In the genomic region with DNA sequence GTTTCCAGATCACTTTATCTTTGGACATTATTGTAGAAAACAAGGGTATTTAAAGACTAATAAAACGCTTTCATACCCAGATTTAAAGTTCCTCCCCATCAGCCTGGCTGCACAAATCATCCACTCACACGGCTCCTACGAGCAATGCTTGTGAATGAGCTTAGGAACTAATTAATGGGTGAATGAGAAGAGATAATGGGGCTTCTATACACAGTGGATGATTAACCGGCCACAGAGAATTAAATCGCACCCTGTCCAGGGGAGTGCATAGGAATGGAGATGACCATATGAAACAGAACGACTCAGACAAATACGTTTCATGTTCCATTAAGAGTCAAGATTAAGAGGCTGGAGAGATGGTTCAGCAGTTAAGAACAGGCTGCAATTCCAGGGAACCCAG, we compare ENCODE assay signal across 25 mouse cellular contexts.
DNase-seq lines count a peak whose midpoint lies in the region; ATAC-seq and TF ChIP-seq lines count a peak whose summit lies in the region.
"Had no signal": no experiment of that assay in that cellular context is flagged by ENCODE, and none has a peak within 500 bp of the region (broad histone marks: within the 10 kb centered on the region; RNA-seq: fewer than 3 reads in every experiment).

No protein-coding gene starts in this region.

- no peak overlapping the region for H3K4me2 ChIP-seq in forebrain, embryonic 12.5 days
- no peak overlapping the region for H3K4me2 ChIP-seq in forebrain, postnatal 0 days (ENCODE audit: low read depth)
- H3K4me2 ChIP-seq in forebrain, embryonic 13.5 days, result no peak overlapping the region
- no peak overlapping the region for H3K4me2 ChIP-seq in forebrain, embryonic 16.5 days (ENCODE audit: low read length)
- H3K4me2 ChIP-seq: heart, embryonic 12.5 days; heart, embryonic 15.5 days; hindbrain, embryonic 15.5 days had no signal

- H3K27me3 ChIP-seq in forebrain, embryonic 12.5 days, result no peaks in the 10 kb centered on the region
- no peaks in the 10 kb centered on the region for H3K27me3 ChIP-seq in forebrain, postnatal 0 days (ENCODE audit: insufficient read depth, low read length)
- H3K27me3 ChIP-seq in forebrain, embryonic 13.5 days, result no peaks in the 10 kb centered on the region
- H3K27me3 ChIP-seq in forebrain, embryonic 16.5 days (replicated peaks; ENCODE audit: control insufficient read depth, insufficient read depth, low read length), result no peaks in the 10 kb centered on the region
- H3K27me3 ChIP-seq: CH12.LX; heart, embryonic 12.5 days; heart, embryonic 15.5 days; hindbrain, embryonic 15.5 days had no signal

- ATAC-seq in forebrain, embryonic 12.5 days (ENCODE audit: low FRiP score), result peak; percentile 58; the same call in 1 of the 2 replicates
- no peak for ATAC-seq in forebrain, postnatal 0 days
- ATAC-seq in forebrain, embryonic 13.5 days, result peak; percentile 44; the same call in 1 of the 2 replicates
- ATAC-seq in forebrain, embryonic 16.5 days, result 0 out of 2 replicates have a peak, but pooled peaks have one; percentile 47
- ATAC-seq: intestine, postnatal 0 days had no signal

- no peak overlapping the region for H3K4me3 ChIP-seq in forebrain, embryonic 12.5 days (replicated peaks)
- no peak overlapping the region for H3K4me3 ChIP-seq in forebrain, postnatal 0 days (ENCODE audit: low read depth, low read length)
- H3K4me3 ChIP-seq in forebrain, embryonic 13.5 days, result no peak overlapping the region
- no peak overlapping the region for H3K4me3 ChIP-seq in forebrain, embryonic 16.5 days (replicated peaks; ENCODE audit: low read length)
- H3K4me3 ChIP-seq: heart, embryonic 12.5 days; heart, embryonic 15.5 days; hindbrain, embryonic 15.5 days had no signal

- no peak overlapping the region for H3K27ac ChIP-seq in forebrain, embryonic 12.5 days
- no peak overlapping the region for H3K27ac ChIP-seq in forebrain, postnatal 0 days (ENCODE audit: low read depth, low read length)
- no peak overlapping the region for H3K27ac ChIP-seq in forebrain, embryonic 13.5 days
- H3K27ac ChIP-seq in forebrain, embryonic 16.5 days (ENCODE audit: low read length), result no peak overlapping the region
- H3K27ac ChIP-seq: heart, embryonic 15.5 days; hindbrain, embryonic 15.5 days had no signal

- intact Hi-C loops in left cerebral cortex, postnatal 4 days (cut with DNase I), result no loop called here

- H3K9ac ChIP-seq in forebrain, embryonic 12.5 days, result no peak overlapping the region
- no peak overlapping the region for H3K9ac ChIP-seq in forebrain, postnatal 0 days
- H3K9ac ChIP-seq in forebrain, embryonic 13.5 days, result no peak overlapping the region
- H3K9ac ChIP-seq in forebrain, embryonic 16.5 days (replicated peaks; ENCODE audit: low read depth, low read length), result no peak overlapping the region
- H3K9ac ChIP-seq: heart, embryonic 12.5 days; heart, embryonic 15.5 days; hindbrain, embryonic 15.5 days had no signal

- DNase-seq in forebrain, postnatal 0 days, result no peak
- peak; percentile 51 for DNase-seq in Muller cell, postnatal 12 days (ENCODE audit: inconsistent ontology term)
- DNase-seq in left cerebral cortex, postnatal 4 days, result no peak
- no peak for DNase-seq in cerebellum, postnatal 4 days (ENCODE audit: low spot score in 2 of 2)
- no peak for DNase-seq in thymus, postnatal 25 days
- DNase-seq: adrenal gland, adult 2 months; adrenal gland, postnatal 14 days; B cell, adult 2 months; cerebellum, adult 11-12 months; cerebellum, adult 8-10 months; cerebellum, postnatal 10 days; cerebellum, postnatal 36 days; gastrocnemius, postnatal 25 days; heart, adult 18-20 months; heart, postnatal 14 days; heart, postnatal 4 days had no signal

- no peaks in the 10 kb centered on the region for H3K9me3 ChIP-seq in forebrain, embryonic 12.5 days
- H3K9me3 ChIP-seq in forebrain, postnatal 0 days (ENCODE audit: low read length), result no peaks in the 10 kb centered on the region
- no peaks in the 10 kb centered on the region for H3K9me3 ChIP-seq in forebrain, embryonic 13.5 days (replicated peaks)
- H3K9me3 ChIP-seq in forebrain, embryonic 16.5 days (ENCODE audit: control insufficient read depth, low read length), result no peaks in the 10 kb centered on the region
- H3K9me3 ChIP-seq: G1E; heart, embryonic 12.5 days; heart, embryonic 15.5 days; hindbrain, embryonic 15.5 days had no signal

- no peak for TF ChIP-seq CTCF in forebrain, postnatal 0 days (IDR thresholded peaks at IDR 0.05; ENCODE audit: low read depth)

- 16% methylated on average over 7 of the region's 7 CpGs for WGBS in forebrain, embryonic 12.5 days
- 23% methylated on average over 7 of the region's 7 CpGs for WGBS in forebrain, postnatal 0 days
- 9% methylated on average over 7 of the region's 7 CpGs for WGBS in forebrain, embryonic 13.5 days
- 10% methylated on average over 7 of the region's 7 CpGs for WGBS in forebrain, embryonic 16.5 days

- peaks cover 7% of the 10 kb centered on the region; the same call in 1 of the 2 replicates for H3K4me1 ChIP-seq in forebrain, embryonic 12.5 days
- no peaks in the 10 kb centered on the region for H3K4me1 ChIP-seq in forebrain, postnatal 0 days (ENCODE audit: insufficient read depth)
- H3K4me1 ChIP-seq in forebrain, embryonic 13.5 days, result peaks cover 8% of the 10 kb centered on the region; the same call in 1 of the 2 replicates
- 0 out of 2 replicates have a peak, but pooled peaks cover 3% of the 10 kb centered on the region for H3K4me1 ChIP-seq in forebrain, embryonic 16.5 days (replicated peaks; ENCODE audit: control insufficient read depth, insufficient read depth, low read length)
- H3K4me1 ChIP-seq: heart, embryonic 12.5 days; heart, embryonic 15.5 days; hindbrain, embryonic 15.5 days had no signal

- no peaks in the 10 kb centered on the region for H3K36me3 ChIP-seq in forebrain, embryonic 12.5 days (replicated peaks)
- H3K36me3 ChIP-seq in forebrain, postnatal 0 days (ENCODE audit: insufficient read depth), result no peaks in the 10 kb centered on the region
- H3K36me3 ChIP-seq in forebrain, embryonic 13.5 days (ENCODE audit: poor library complexity, severe bottlenecking), result no peaks in the 10 kb centered on the region
- H3K36me3 ChIP-seq in forebrain, embryonic 16.5 days (ENCODE audit: control insufficient read depth, insufficient read depth), result no peaks in the 10 kb centered on the region
- H3K36me3 ChIP-seq: G1E; heart, embryonic 12.5 days; heart, embryonic 15.5 days; hindbrain, embryonic 15.5 days had no signal
